ENCODE assay signal across 8 mouse cellular contexts in the genomic region with DNA sequence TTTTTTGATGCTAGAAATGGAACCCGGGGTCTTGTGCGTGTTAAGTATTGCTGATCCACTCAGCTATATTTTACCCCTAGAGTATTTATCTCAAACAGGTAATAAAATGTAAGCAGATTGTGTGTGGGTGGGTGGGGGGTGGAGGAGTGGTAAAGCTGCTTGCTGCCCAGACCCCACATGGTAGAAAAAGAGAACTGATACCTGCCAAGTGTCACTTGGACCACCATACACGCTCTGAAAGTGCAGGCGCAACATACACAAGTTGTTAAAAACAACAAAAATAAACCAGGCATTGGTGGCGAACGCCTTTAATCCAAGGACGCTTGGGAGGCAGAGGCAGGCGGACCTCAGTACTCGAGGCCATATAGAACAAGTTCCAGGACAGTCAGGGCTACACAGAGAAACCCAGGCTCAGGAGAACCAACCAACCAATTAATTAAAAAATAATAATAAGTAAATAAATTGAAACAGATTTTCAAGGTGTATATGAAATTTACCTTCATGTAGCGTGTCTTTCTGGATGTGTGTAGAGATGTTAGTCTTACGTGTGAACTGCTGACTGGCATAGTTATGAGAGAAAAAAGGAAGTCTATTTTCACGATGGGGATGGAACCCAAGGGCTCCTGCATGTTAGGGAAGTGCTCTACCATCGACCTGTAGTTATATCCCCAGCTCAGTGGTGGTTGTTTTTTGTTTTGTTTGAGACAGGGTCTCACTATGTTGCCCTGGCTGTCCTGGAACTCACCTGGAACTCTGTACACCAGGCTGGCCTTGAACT. TPM values are rescaled to one million over a fixed set of nuclear protein-coding genes. Genes with fewer than 3 reads are reported as not detected.
DNase-seq lines count a peak whose midpoint lies in the region; ATAC-seq and TF ChIP-seq lines count a peak whose summit lies in the region.

No protein-coding gene starts in this region.

- intact Hi-C loops in gastrocnemius, adult 2 months (cut with DNase I) = no loop called here

- peak overlapping the region; percentile 94 for H3K27ac ChIP-seq in gastrocnemius, adult 2 months
- peak overlapping the region; percentile 96; the same call in 1 of the 2 replicates for H3K27ac ChIP-seq in forebrain, postnatal 0 days (ENCODE audit: low read depth, low read length)
- peak overlapping the region; percentile 87 for H3K27ac ChIP-seq in liver, embryonic 16.5 days (ENCODE audit: low read length)

- ATAC-seq in forebrain, postnatal 0 days = no peak
- ATAC-seq in liver, embryonic 16.5 days (ENCODE audit: low read depth) = no peak

- peak overlapping the region; percentile 77 for H3K4me3 ChIP-seq in gastrocnemius, adult 2 months
- H3K4me3 ChIP-seq in forebrain, postnatal 0 days (ENCODE audit: low read depth, low read length) = peak overlapping the region; percentile 61
- H3K4me3 ChIP-seq in liver, embryonic 16.5 days (ENCODE audit: low read depth, low read length) = peak overlapping the region; percentile 84

- no peaks in the 10 kb centered on the region for H3K9me3 ChIP-seq in forebrain, postnatal 0 days (ENCODE audit: low read length)
- H3K9me3 ChIP-seq in liver, embryonic 16.5 days (replicated peaks; ENCODE audit: control insufficient read depth, low read length) = no peaks in the 10 kb centered on the region

- no peak for DNase-seq in gastrocnemius, adult 2 months
- no peak for DNase-seq in gastrocnemius, adult 18-20 months (ENCODE audit: low spot score)
- DNase-seq in A20 (ENCODE audit: low read depth, low spot score) = peak; percentile 92
- DNase-seq in forebrain, postnatal 0 days = no peak
- DNase-seq in adrenal gland, postnatal 4 days (ENCODE audit: low spot score in 2 of 2) = no peak
- no peak for DNase-seq in adrenal gland, postnatal 14 days
- DNase-seq in ovary, postnatal 36 days (ENCODE audit: low spot score) = no peak

- H3K36me3 ChIP-seq in forebrain, postnatal 0 days (ENCODE audit: insufficient read depth) = peaks cover 38% of the 10 kb centered on the region
- no peaks in the 10 kb centered on the region for H3K36me3 ChIP-seq in liver, embryonic 16.5 days (ENCODE audit: control insufficient read depth, insufficient read depth)

- WGBS in forebrain, postnatal 0 days = 78% methylated on average over 13 of the region's 13 CpGs
- 54% methylated on average over 13 of the region's 13 CpGs for WGBS in liver, embryonic 16.5 days (ENCODE audit: insufficient replicate concordance)

- peak overlapping the region; percentile 88 for H3K9ac ChIP-seq in forebrain, postnatal 0 days
- H3K9ac ChIP-seq in liver, embryonic 16.5 days (ENCODE audit: low read depth, low read length) = peak overlapping the region; percentile 91

- H3K4me2 ChIP-seq in forebrain, postnatal 0 days (ENCODE audit: low read depth) = peak overlapping the region; percentile 58
- H3K4me2 ChIP-seq in liver, embryonic 16.5 days (ENCODE audit: low read depth, low read length) = peak overlapping the region; percentile 87

- no peaks in the 10 kb centered on the region for H3K27me3 ChIP-seq in forebrain, postnatal 0 days (ENCODE audit: insufficient read depth, low read length)
- no peaks in the 10 kb centered on the region for H3K27me3 ChIP-seq in liver, embryonic 16.5 days (ENCODE audit: control insufficient read depth, insufficient read depth, low read depth, low read length)

- H3K4me1 ChIP-seq in forebrain, postnatal 0 days (ENCODE audit: insufficient read depth) = peaks cover 5% of the 10 kb centered on the region; the same call in 1 of the 2 replicates
- peaks cover 35% of the 10 kb centered on the region for H3K4me1 ChIP-seq in liver, embryonic 16.5 days (ENCODE audit: control insufficient read depth, low read depth, low read length)

- TF ChIP-seq CTCF in gastrocnemius, adult 2 months (IDR thresholded peaks at IDR 0.05) = no peak
- TF ChIP-seq CTCF in forebrain, postnatal 0 days (IDR thresholded peaks at IDR 0.05; ENCODE audit: low read depth) = no peak

RNA-seq across cellular contexts. Expression of gene Tmem44, which starts 38.9 kb away (rescaled TPM):
- total RNA-seq in gastrocnemius, adult 2 months (2021) = 1 to 10 TPM; 1.7 to 2.1 TPM
- total RNA-seq in gastrocnemius, adult 18-20 months (2021) = 1 to 10 TPM; 1.3 to 1.9 TPM
- total RNA-seq in forebrain, postnatal 0 days (2014; rRNA removed) = 107 and 113 TPM in 2 replicates
- polyA plus RNA-seq in forebrain, postnatal 0 days (2015; fragmentation: Nextera tagmentation; extraction: Ambion mirVana) = 66.1 and 66.6 TPM in 2 replicates
- 0.68 and 0.71 TPM in 2 replicates for polyA plus RNA-seq in liver, embryonic 16.5 days (2015; fragmentation: Nextera tagmentation; extraction: Ambion mirVana)
- total RNA-seq in adrenal gland, postnatal 4 days (2021) = 10 to 100 TPM; 11.0 to 11.7 TPM
- total RNA-seq in adrenal gland, postnatal 14 days (2021) = 6.0 and 9.1 TPM in 2 replicates
